Mouse (Mus musculus) forebrain, embryonic 12.5 days (tissue): ENCODE data around the gene Kirrel. TPM values are rescaled to one million over a fixed set of nuclear protein-coding genes. Genes with fewer than 3 reads are reported as not detected.

Experiments used
- ATAC-seq: fragments of 200-750 bp; cut with Nextera tagmentation; 2 replicates; pipeline ENCODE4 v1.8.0; 2017; ENCODE audit warnings: moderate TSS enrichment; ENCODE audit not compliant: low FRiP score
- H3K27ac ChIP-seq: fragments of 300-500 bp; sonication (generic); 2 replicates; pipeline ENCODE4 v1.5.1; 2016; ENCODE audit warnings: mild to moderate bottlenecking
- H3K27me3 ChIP-seq: fragments of 300-500 bp; sonication (generic); 2 replicates; pipeline ENCODE4 v1.6.1; 2016; ENCODE audit warnings: mild to moderate bottlenecking
- H3K36me3 ChIP-seq: fragments of 300-500 bp; sonication (generic); replicated peaks from 2 replicates; pipeline ENCODE4 v1.6.1; 2016; ENCODE audit warnings: mild to moderate bottlenecking
- H3K4me1 ChIP-seq: fragments of 300-500 bp; sonication (generic); 2 replicates; pipeline ENCODE4 v1.6.1; 2016
- H3K4me2 ChIP-seq: fragments of 300-500 bp; sonication (generic); 2 replicates; pipeline ENCODE4 v1.6.1; 2016; ENCODE audit warnings: mild to moderate bottlenecking, moderate library complexity
- H3K4me3 ChIP-seq: fragments of 300-500 bp; sonication (generic); replicated peaks from 2 replicates; pipeline ENCODE4 v1.5.1; 2016; ENCODE audit warnings: mild to moderate bottlenecking
- H3K9ac ChIP-seq: fragments of 300-500 bp; sonication (generic); 2 replicates; pipeline ENCODE4 v1.6.1; 2016; ENCODE audit warnings: mild to moderate bottlenecking
- H3K9me3 ChIP-seq: fragments of 300-500 bp; sonication (generic); 2 replicates; pipeline ENCODE4 v1.6.1; 2016
- WGBS: fragments of 180-500 bp; shearing (Covaris S2); methylation state at CpG from one replicate; pipeline ENCODE4 v1.1.7; 2016; 5-methylcytosine and 5-hydroxymethylcytosine counted together
- polyA plus RNA-seq: library from polyadenylated mRNA; unstranded; fragments of >200 nt; fragmentation: Nextera tagmentation; extraction: Ambion mirVana; gene quantifications from 2 replicates; pipeline ENCODE4 v1.2.1, GENCODE M21; 2016

Kirrel gene
- polyA plus RNA-seq, 1 experiment from 2014 or later: 12.9 TPM

- H3K4me1 ChIP-seq: peaks cover 79% of the 10 kb centered on the region
- no peaks in the 10 kb centered on the region for H3K27me3 ChIP-seq
- H3K9ac ChIP-seq: no peak overlapping the region
- 49% methylated on average over 4 of the region's 4 CpGs for WGBS
- H3K27ac ChIP-seq: no peak overlapping the region
- no peak for ATAC-seq
- no peak overlapping the region for H3K4me3 ChIP-seq
- H3K9me3 ChIP-seq: no peaks in the 10 kb centered on the region
- no peaks in the 10 kb centered on the region; the same call in 1 of the 2 replicates for H3K36me3 ChIP-seq
- no peak overlapping the region for H3K4me2 ChIP-seq
Observed at GRCm38 (mm10) chr3:87163116-87163515, 11.4 kb downstream of the Kirrel start.

GRCm38 (mm10) chr3:87162380-87162779 is 12.2 kb downstream of the Kirrel start:
- H3K27me3 ChIP-seq: no peaks in the 10 kb centered on the region
- ATAC-seq: no peak
- no peak overlapping the region for H3K4me2 ChIP-seq
- no peaks in the 10 kb centered on the region for H3K9me3 ChIP-seq
- peaks cover 83% of the 10 kb centered on the region for H3K4me1 ChIP-seq
- H3K27ac ChIP-seq: no peak overlapping the region
- no peaks in the 10 kb centered on the region; the same call in 1 of the 2 replicates for H3K36me3 ChIP-seq
- WGBS: 76% methylated on average over 5 of the region's 5 CpGs
- no peak overlapping the region for H3K4me3 ChIP-seq
- H3K9ac ChIP-seq: no peak overlapping the region

- H3K36me3 ChIP-seq: no peaks in the 10 kb centered on the region; the same call in 1 of the 2 replicates
- H3K9ac ChIP-seq: no peak overlapping the region
- H3K27ac ChIP-seq: peak overlapping the region; percentile 81
Observed at GRCm38 (mm10) chr3:87161601-87162000, 12.9 kb downstream of the Kirrel start.

GRCm38 (mm10) chr3:87160819-87161509 is 13.6 kb downstream of the Kirrel start:
- H3K27me3 ChIP-seq: no peaks in the 10 kb centered on the region
- H3K9ac ChIP-seq: no peak overlapping the region
- H3K4me2 ChIP-seq: no peak overlapping the region
- H3K9me3 ChIP-seq: no peaks in the 10 kb centered on the region
- peak overlapping the region; percentile 81 for H3K27ac ChIP-seq
- H3K36me3 ChIP-seq: no peaks in the 10 kb centered on the region; the same call in 1 of the 2 replicates
- peak; percentile 79 for ATAC-seq
- no peak overlapping the region for H3K4me3 ChIP-seq
- peaks cover 84% of the 10 kb centered on the region for H3K4me1 ChIP-seq
- WGBS: 23% methylated on average over 6 of the region's 6 CpGs

More at GRCm38 (mm10) chr3:87161601-87162000, 12.9 kb downstream of the Kirrel start:
- H3K4me3 ChIP-seq: no peak overlapping the region
- H3K27me3 ChIP-seq: no peaks in the 10 kb centered on the region
- WGBS: 87% methylated on average over 5 of the region's 5 CpGs
- no peak overlapping the region for H3K4me2 ChIP-seq
- no peak for ATAC-seq
- no peaks in the 10 kb centered on the region for H3K9me3 ChIP-seq
- peaks cover 89% of the 10 kb centered on the region for H3K4me1 ChIP-seq

DNA sequence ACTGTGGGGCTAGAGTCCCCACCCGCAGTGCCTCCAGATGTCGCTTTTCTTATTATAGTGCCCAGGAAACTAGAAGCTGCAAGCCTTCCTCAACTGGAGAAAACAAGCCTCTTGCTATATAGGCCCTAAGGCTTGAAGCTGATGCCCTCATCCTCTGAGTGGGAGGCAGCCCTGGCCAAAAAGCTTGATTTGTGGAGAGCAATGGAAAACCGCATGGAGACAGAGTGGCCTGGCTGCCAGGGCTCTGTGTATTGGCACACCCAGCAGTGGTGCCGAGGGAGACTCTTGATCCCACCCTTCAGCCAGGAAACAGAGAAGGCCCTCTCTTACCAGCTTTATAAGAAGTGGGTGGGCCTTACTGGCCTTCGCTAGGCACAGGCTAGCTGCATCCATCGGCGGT is 15.4 kb downstream of the Kirrel start:
- Histone ChIP-seq H3K36me3 (no peaks in the 10 kb centered on the region; the same call in 1 of the 2 replicates), H3K27ac (peak overlapping the region; percentile 68; the same call in 1 of the 2 replicates), H3K9ac (no peak overlapping the region), H3K4me3 (no peak overlapping the region), H3K9me3 (no peaks in the 10 kb centered on the region), H3K4me2 (no peak overlapping the region), H3K4me1 (peaks cover 81% of the 10 kb centered on the region), H3K27me3 (no peaks in the 10 kb centered on the region)
- WGBS: 65% methylated on average over 7 of the region's 7 CpGs
- ATAC-seq: no peak

GRCm38 (mm10) chr3:87157767-87158291 is 16.7 kb downstream of the Kirrel start:
- Histone ChIP-seq H3K36me3 (no peaks in the 10 kb centered on the region; the same call in 1 of the 2 replicates), H3K27ac (peak overlapping the region; percentile 68), H3K9ac (no peak overlapping the region), H3K27me3 (no peaks in the 10 kb centered on the region), H3K9me3 (no peaks in the 10 kb centered on the region), H3K4me2 (peak overlapping the region; percentile 10), H3K4me3 (no peak overlapping the region), H3K4me1 (peaks cover 83% of the 10 kb centered on the region)
- ATAC-seq: no peak
- WGBS: 12% methylated on average over 12 of the region's 12 CpGs

DNA sequence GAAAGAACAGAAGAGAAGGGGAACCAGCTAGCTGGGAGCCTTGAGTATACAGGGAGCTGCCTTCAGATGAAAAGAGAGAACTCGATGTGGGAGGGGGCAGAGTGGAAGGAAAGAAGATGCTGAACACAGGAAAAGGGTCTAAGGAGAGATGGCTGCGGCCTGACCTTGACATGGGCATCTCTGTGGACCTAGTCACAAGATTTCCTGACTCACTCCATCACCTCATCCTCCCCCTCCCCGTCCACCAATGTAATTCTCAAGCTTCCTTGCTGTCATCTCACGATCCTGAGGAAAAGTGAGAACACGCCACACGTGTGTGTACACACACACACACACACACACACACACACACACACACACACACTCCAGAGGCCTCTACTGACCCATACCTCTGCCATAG is 17.2 kb downstream of the Kirrel start:
- Histone ChIP-seq H3K9ac (no peak overlapping the region), H3K27ac (peak overlapping the region; percentile 68), H3K27me3 (no peaks in the 10 kb centered on the region), H3K36me3 (no peaks in the 10 kb centered on the region; the same call in 1 of the 2 replicates), H3K4me3 (no peak overlapping the region), H3K4me2 (peak overlapping the region; percentile 10; the same call in 1 of the 2 replicates), H3K4me1 (peaks cover 83% of the 10 kb centered on the region), H3K9me3 (no peaks in the 10 kb centered on the region)
- ATAC-seq: no peak
- WGBS: 86% methylated on average over 2 of the region's 6 CpGs

DNA sequence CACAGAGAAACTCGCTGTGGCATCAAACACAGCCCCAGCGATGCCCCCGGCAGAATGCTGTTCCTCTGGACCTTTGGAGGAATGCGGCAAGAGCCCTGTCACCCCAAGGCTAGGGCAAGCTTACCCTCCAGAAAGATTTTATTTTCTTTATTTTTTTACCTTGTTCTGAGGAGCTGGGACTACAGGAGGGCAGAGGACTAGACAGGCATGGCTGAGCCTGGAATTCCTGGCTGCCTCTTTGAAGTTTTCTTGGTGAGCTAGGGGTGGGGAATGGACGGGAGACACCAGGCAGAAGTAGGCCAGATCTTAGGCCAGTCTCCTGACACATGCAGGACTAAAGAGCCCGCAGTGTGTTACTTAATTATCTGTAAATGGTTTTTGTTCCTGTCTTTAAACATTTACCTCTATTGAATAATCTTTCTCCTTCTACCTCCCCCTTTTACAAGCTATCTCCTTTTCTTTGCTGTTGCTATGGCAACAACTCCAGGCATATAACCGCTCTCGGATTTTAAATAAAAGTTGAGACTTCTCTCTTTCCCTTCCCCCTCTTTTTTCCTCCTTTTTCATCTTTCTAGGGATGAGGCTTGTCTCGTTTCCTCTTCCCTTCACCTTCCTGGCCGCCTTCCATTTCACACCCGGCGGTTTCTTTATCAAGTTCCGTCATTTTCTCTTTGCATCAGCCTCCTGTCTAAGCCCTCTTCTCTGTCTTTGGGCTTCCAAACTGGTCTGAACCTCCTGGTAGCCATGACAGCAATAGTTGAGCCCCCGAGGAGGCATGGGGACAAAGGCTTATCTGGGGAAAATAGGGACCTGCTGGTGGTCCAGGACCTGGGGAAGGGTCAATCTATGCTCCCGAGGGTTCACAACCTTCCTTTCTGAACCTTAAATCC is 19.9 kb downstream of the Kirrel start:
- ATAC-seq: no peak
- WGBS: 27% methylated on average over 15 of the region's 15 CpGs
- H3K4me2 ChIP-seq: no peak overlapping the region
- no peaks in the 10 kb centered on the region for H3K36me3 ChIP-seq
- H3K9ac ChIP-seq: no peak overlapping the region
- H3K9me3 ChIP-seq: no peaks in the 10 kb centered on the region
- H3K4me1 ChIP-seq: peaks cover 90% of the 10 kb centered on the region
- no peaks in the 10 kb centered on the region for H3K27me3 ChIP-seq
- peak overlapping the region; percentile 76 for H3K27ac ChIP-seq
- H3K4me3 ChIP-seq: no peak overlapping the region

GRCm38 (mm10) chr3:87153038-87153437 is 21.5 kb downstream of the Kirrel start:
- Histone ChIP-seq H3K4me2 (no peak overlapping the region), H3K4me1 (peaks cover 78% of the 10 kb centered on the region), H3K27ac (peak overlapping the region; percentile 43; the same call in 1 of the 2 replicates), H3K9me3 (no peaks in the 10 kb centered on the region), H3K4me3 (no peak overlapping the region), H3K36me3 (no peaks in the 10 kb centered on the region), H3K27me3 (no peaks in the 10 kb centered on the region), H3K9ac (no peak overlapping the region)
- no peak for ATAC-seq
- 15% methylated on average over 2 of the region's 2 CpGs for WGBS

DNA sequence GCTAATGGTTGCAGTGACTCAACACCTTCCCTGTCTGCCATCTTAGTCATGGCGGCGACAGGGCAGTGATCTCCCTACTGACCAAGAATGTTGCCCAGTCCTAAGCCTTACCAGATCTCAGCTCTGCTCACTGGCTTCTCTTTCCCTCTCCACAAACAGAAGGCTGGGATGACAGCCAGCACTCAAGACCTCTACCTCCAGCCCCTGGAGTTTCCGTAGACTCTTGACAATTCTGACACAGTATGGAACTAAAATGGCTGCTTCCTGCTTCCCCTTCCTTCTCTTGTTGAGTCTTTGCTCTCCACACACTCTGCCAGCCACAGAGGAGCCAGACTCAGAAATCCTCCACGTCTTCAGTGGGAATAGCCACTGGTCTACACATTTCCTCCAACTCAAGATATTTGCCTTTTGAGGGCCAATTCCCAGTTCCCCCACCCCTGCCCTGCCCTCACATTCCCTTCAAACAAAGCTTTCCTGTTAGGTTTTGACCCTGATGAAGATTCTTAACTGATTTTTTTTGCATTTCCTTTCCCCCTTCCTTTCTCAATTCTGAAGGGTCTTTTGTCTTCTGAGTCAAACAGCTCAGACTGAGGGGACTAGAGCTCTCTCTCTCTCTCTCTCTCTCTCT is 22.3 kb downstream of the Kirrel start:
- ATAC-seq: no peak
- 77% methylated on average over 4 of the region's 4 CpGs for WGBS
- H3K27ac ChIP-seq: peak overlapping the region; percentile 93

GRCm38 (mm10) chr3:87151294-87151826 is 23.2 kb downstream of the Kirrel start:
- H3K27me3 ChIP-seq: no peaks in the 10 kb centered on the region
- 59% methylated on average over 2 of the region's 2 CpGs for WGBS
- H3K9ac ChIP-seq: peak overlapping the region; percentile 42
- H3K4me3 ChIP-seq: no peak overlapping the region
- no peak for ATAC-seq
- peak overlapping the region; percentile 93 for H3K27ac ChIP-seq
- peaks cover 4% of the 10 kb centered on the region for H3K36me3 ChIP-seq
- no peaks in the 10 kb centered on the region for H3K9me3 ChIP-seq
- H3K4me2 ChIP-seq: peak overlapping the region; percentile 36
- peaks cover 63% of the 10 kb centered on the region for H3K4me1 ChIP-seq

More for the DNA sequence above, 22.3 kb downstream of the Kirrel start:
- Histone ChIP-seq H3K9ac (no peak overlapping the region), H3K4me2 (no peak overlapping the region), H3K4me3 (no peak overlapping the region), H3K4me1 (peaks cover 70% of the 10 kb centered on the region), H3K27me3 (no peaks in the 10 kb centered on the region), H3K9me3 (no peaks in the 10 kb centered on the region), H3K36me3 (no peaks in the 10 kb centered on the region)
